Mouse (Mus musculus): ENCODE results near the gene Pmf1.

Pmf1 gene

DNA sequence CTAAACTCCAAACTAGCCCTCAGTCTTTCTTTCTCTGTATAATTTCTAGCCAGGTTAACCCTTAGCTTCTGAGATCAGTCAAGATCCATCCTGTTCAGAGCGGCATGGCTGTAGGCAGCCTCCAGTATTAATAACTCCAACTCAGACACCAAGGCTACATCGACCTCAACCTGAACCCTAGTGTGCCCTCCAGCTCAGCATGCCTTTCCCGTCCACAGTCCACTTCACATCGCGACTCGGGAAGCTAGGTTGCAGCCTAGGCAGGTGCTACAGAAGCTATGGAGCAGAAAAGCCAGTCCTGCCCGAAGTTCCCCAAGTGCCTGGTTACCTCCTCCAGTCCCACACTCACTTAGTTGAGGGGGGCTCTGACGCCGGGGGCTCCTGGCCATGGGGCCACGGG, 27.3 kb upstream of the Pmf1 start:
- DNase-seq (ENCODE audit: low read depth), result no peak

DNA sequence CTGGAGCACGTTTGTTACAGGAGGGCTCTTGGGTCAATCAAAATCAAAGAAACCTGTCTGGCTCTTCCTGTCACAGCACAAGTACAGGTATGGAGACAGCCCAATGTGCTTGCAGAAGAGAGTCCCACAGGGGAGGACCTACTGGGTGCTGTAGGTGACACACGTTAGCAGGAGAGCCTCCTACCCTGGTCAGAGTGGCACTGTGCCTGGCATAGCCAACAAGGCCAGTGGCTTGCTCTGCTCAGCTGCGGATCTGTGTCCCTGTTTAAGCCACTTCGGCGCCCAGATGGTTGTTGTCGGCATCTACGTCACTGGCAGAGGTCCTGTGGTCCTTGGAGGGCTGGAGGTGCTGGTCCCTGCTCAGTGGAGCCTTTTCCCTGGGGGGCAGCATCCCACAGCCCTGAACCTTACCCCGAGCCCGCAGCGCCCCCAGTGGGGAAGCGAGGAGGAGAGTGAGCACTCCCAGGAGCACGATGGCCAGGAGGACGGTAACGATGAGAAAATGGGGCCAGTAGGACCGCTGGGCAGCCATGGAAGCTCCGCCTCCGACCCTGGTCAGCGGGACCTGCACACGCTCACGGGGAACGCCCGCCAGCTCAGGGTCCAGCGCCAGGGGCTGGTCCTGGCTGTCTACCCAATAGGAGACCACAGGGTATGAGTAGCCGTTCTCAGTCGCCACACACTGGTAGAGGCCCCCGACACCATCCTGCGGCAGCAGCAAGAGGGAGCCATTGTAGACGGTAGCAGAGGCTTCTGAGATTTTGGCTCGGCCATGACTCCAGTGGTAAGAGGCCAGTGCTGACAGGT, 26.5 kb upstream of the Pmf1 start:
- peak; percentile 57 for DNase-seq (ENCODE audit: low read depth)

DNA sequence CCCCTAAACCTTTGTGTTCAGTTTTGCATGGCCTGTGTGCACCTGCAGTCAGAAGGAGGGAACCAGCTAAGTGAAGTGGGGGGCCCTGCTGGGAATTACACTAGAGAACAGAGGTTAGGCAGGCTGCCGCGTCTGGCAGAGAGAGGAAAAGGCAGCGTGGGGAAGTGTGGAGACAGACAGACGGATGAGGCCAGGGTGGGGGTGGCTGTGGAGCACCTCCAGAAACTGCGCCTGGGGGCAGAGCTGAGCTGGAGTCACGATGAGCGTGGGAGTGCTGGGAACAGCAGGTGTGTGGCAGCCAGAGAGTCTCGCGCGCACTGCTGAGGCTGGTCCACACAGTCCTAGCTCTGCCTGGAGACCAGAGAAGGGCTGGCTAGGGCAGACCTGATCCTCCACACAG, 25.4 kb upstream of the Pmf1 start:
- no peak for DNase-seq (ENCODE audit: low read depth)

DNA sequence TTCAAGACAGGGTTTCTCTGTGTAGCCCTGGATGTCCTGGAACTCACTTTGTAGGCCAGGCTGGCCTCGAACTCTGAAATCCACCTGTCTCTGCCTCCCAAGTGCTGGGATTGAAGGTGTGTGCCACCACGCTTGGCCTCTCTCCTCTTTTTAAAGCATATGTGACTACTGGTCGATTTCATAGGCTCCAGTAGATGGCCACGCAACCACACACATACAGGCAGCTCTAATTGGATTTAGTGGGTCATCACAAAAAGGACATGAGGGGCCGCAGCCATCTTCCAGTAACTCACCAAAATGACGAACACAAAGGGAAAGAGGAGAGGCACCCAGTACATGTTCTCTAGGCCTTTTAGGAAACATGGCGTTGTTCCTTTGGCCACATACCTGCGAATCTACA, 18.5 kb upstream of the Pmf1 start:
- DNase-seq (ENCODE audit: low read depth), result peak; percentile 35

DNA sequence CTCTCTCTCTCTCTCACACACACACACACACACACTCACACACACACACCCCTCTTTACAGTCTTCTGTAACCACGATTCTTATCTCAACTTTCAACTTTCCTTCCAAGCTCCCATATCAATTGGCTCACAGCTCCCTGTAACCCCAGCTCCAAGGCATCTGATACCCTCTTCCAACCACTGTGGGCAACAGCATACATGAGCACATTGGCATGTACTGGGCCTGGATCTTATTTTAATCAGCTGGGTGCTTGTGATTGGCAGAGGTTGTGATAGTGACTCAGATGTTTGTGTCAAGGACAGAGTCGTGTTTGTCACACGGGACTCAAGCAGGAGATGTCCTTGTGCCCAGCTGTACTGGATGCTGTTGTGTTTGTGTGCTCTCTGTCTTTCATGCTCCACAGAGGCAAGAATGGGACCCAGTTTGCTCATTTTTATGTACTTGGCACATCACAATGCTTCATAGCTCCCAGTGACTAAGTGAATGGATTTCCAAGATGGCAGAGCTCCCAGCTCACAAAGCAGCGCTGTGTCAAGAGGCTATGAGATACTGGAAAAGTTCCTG, 17.3 kb upstream of the Pmf1 start:
- DNase-seq (ENCODE audit: low read depth), result peak; percentile 34

DNA sequence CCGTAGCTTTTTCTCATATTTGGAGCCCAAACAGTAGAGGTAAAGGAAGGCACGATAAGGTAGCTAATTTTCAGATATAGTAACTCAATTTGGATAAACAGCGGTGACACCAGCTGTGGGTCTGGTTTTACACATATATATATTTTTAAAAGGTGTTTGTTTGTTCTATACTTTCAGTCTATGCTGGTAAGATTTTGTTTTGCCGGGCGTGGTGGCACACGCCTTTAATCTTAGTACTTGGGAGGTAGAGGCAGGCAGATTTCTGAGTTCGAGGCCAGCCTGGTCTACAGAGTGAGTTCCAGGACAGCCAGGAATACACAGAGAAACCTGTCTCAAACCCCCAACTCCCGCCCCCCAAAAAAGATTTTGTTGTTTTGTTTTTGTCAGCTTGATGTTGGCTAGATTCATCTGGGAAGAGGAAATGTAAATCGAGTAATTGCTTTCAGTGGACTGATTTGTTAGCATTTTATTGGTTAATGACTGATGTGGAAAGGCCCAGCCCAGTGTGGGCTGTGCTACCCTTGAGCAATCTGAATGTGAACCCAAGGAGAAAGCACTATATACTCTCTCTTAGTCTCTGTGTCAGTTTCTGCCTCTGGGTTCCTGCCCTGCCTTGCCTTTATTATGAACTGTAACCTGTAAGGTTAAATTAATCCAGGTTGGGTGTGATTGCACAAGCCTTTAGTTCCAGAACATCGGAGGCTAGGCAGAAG, 15.7 kb upstream of the Pmf1 start:
- DNase-seq (ENCODE audit: low read depth), result no peak

DNA sequence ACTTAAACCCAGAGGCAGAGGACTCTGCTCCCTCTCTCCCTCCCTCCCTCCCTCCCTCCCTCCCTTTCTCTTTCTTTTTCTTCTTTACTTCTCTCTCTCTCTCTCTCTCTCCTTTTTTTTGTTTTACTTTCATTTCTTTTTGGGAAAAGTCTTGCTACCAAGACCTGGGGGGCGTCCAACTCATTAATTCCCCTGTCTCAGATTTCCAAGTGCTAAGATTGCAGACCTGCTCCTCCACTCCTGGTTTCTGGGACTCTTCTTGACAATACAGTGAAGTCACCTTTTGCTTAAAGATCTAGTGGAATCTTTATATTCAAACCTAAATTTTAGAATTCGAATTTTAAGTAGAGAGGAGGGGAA, 15.2 kb upstream of the Pmf1 start:
- no peak for DNase-seq (ENCODE audit: low read depth)

DNA sequence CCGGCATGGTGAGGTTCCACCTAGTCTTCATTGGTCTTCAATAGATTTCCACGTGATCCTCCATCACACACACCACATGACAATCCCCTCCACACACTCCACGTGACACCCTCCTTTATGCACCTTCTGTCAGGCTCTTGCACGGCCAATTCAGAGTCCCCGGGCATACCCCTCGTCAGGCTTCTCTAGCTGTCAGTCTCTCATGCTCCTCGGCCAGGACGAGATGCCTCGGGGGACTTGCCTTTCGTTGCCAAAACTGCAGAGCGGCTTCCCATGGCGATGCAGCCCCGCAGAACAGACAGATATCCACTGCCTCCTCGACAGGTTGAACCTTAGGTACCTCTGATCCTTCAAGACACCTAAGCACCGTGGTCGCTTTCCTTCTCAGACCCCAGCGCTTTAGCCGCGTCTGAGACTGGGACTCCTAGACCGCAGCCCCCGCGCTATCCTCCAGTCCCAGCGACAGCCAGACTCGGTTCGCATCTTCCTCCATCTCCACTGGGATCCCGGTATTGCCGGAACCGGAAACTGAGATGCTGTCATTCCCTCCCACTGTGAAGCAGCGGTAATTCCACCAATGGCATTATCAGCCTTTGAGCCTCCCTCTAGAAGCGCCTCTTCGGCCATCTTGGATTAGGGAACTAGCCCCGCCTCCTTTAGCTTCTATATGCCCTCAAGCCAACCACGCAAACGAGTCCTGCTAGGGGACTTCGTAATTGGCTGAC, 14.6 kb upstream of the Pmf1 start, which contains the start of gene Slc25a44:
Gene Slc25a44, minus strand, starts transcription at position 535 of the 725 bp plus-strand sequence.
- peak; percentile 98 for DNase-seq (ENCODE audit: low read depth)

DNA sequence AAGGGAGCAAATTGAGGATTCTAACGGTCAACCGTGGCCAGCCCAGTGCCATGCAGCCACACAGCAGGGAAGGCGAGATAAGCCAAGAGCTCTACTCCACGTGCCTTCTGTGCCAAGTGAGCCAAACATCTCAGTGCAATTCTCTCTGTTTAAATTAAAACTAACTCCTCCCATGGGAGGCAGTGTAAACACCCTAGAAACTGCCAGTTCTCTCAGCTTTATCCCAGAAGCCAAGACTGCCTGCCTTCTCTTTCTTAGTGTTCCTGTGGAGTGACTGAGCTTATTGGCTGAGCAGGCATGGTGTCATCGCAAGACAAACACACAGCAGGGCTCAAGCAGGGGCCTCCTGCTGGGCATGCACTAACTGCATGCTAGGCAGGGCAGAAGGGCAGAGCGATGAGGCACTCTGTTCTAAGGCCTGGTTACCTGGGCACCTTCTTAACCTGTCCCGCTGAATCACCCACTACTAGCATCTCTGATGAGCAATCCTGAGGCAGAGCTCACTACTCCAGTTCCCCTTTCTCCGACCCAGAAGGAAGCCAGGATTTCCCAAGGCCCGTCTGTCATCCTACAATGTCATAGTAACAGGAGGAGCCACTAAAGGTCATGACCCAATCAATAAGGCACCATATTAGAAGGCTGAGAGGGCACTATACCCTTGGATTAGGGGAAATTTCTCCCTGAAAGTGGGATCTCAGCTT, 12.0 kb upstream of the Pmf1 start:
- DNase-seq (ENCODE audit: low read depth), result peak; percentile 65

DNA sequence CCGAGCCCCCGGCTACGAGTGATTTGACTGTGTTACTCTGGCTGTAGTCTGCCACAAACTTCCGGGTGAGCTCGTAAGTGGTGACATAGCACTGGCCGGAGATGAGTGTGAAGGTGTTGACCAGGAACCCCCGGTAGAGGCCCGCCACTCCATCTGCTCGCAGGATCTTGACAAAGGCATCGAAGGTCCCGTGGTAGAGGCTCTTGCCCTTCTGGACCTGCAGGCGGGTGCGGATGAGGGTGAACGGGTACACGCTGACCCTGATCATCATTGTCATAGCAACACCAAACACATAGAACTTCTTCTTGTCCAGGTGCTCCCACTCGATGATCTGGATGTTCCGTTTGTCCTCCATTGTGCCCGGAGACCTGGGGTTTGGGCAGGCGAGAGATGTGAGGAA, 10.6 kb upstream of the Pmf1 start:
- DNase-seq (ENCODE audit: low read depth), result no peak

DNA sequence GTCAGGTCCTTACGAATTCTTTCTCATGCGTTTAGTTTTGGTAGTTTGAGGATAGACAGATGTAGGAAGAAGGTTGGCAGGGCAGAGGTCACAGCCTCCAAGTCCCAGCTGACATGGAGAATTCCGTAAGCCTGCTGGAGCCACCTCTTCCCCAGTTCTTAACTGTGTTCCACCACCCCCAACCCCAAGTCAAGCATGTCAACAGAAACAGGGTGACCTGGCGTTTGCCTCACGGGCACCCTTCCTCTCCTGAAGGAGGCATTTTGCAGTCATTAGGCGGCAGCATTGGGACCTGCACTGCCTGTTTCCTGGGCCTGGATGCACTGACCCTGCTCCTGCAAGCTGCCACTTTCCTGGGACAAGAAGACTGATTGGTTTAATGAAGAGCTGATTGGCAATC, 7.9 kb upstream of the Pmf1 start:
- no peak for DNase-seq (ENCODE audit: low read depth)

DNA sequence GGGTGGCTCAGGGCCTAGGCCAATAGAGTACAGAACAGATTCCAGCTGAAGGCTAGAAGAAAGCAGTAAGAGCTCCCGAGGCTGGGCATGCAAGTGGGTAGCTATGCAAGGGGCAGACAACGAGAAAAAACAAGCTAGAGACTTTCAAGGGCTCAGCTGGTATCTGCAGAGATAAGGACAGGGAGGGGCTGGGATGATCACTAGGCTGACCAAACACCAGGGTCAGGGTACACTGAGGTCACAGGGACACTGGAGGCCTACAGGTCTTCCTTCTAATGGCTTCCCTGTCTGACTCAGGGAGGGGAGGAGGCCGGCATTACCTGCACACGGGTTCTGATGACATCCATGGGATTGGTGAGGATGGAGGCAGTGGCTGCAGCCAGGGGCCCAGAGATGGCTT, 5.5 kb upstream of the Pmf1 start:
- no peak for DNase-seq (ENCODE audit: low read depth)

DNA sequence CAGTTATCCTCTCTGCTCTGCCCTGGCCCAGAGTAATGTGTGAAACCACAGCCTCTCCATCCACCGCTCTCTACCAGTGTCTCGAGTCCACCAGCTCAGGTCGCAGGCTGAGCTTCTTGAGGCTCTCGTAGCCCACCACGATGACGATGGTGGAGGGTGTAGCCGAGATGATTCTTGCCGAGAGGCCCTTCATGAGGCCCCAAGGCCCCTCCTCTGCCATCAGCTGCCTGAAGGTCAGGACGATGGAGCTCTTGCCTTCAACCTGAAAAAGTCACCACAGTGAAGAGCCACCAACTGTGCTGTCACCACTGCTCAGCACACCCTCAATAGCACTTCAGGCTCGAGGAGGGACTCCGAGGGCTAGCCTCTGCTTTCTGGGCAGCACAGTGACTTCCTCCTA, 2.5 kb upstream of the Pmf1 start:
- DNase-seq (ENCODE audit: low read depth), result no peak

DNA sequence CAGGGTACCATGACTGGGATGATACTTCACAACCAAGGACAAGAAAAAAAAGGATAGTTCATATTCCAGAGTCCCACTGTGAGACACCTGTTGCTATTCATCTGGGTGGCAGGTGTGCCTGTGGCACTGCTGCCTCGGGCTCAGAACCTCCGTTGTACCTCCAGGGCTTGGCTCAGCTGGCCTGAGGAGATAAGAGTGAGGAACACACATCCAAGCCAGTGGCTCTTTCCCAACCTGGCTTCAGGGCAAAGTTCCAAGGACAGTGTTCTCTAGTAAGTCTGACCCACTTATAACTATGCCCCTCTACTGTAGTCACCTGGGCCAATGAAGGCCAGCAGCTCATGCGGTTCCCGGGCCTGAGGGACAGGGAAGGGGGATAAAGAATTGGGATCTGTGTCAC, 1.6 kb upstream of the Pmf1 start:
- no peak for DNase-seq (ENCODE audit: low read depth)

DNA sequence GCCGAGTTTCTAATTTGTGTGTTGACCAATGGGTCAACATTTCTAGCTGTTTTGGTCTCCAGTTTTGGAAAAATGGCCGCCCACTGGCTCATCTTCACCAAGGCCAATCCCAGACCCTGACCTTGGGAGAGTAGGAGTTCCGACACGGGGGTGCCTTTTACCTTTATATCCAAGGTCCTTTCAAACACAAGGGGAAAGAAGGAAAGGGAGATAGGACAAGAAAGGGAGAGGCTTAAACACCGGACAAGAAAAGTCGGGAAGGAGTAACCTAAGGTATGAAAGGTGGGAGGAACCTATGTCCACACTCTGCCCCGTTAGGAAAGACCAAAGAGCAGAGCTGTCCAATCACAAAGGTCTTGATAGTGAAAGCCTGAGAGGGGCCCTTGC, 507 bp upstream of the Pmf1 start:
- DNase-seq (ENCODE audit: low read depth), result no peak

DNA sequence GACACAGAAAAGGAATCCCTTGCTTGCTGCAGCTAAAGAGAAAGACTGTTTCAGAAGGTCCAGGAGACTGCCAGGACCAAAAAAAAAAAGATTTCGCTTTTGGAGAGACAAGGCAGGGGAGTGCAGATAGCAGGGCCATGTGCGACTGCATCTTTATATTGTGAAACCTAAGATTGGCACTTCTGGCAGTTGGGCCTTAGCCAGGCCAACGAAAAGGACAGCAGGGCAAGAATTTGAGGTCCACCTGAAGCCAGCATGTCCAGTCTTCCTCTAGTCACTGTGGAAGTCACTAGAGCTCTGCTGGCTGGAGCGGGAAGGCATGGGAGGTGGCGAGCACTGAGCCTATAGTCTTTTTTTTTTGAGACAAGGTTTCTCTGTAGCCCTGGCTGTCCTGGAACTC, 1.2 kb downstream of the Pmf1 start:
- peak; percentile 17 for DNase-seq (ENCODE audit: low read depth)

DNA sequence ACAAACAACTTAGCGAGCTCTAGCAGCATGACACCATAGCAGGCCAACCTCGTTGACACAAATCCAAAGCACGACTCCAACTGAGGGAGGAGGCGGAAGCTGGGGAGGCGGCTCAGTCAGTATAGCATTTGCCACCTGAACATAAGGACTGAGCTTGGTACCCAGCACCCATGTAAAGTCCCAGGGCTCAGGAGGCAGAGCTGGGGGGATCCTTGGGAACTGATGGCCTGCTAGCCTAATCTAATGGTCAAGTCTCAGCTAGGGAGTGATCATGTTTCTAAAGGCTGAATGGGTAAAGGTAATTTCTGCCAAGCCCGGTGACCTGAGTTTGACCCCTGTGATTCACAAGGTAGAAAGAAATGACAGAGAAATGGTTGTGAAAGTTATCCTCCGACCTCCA, 2.6 kb downstream of the Pmf1 start:
- DNase-seq (ENCODE audit: low read depth), result peak; percentile 35

DNA sequence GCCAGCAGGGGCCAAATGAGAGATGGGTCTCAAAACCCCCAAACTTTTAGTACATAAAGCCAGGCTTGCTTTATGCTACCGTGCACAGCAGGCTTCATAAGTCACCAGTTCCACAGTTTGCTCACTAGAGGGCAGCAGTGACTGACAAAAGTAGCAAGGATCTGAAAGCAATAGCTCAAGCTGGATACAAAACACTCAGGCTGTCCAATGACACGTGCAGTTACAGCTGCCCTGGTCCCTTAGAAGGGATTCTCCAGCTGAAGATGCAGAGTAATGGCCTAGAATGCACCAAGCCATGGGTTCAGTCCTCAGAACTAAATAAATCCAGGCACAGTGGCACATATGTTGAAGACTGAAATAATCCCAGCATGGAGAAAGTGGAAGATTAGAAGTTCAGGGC, 3.0 kb downstream of the Pmf1 start:
- DNase-seq (ENCODE audit: low read depth), result peak; percentile 92

DNA sequence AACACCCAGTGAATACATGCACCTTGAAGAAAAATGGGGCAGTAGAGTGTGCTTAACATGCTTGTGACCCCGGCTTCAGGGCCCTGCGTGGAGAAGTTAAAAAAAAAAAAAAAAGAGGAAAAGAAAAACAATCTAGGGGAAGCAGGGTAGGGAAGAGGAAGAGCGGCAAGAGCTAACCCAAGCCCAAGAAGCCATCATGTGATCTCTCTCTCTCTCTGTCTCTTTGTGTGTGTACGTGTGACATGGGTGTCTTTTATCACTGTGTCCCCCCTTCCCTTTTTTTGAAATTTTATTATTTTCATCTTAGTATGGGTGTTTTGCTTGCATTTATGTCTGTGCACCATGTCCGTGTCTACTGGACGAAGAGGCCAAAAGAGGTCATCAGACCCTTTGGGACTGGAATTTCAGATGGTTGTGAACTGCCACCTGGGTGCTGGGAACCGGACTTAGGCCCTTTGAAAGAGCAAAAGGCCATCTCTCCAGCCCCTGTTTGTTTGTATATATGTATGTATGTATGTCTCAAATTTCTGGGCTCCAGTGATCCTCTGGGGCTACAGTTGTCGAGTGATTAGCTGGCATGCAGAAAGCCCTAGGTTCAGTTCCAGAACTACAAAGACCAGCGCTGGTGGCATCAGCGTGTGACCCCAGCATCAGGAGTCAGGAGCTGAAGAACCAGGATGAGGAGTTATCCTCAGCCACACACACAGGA, 6.5 kb downstream of the Pmf1 start:
- no peak for DNase-seq (ENCODE audit: low read depth)

DNA sequence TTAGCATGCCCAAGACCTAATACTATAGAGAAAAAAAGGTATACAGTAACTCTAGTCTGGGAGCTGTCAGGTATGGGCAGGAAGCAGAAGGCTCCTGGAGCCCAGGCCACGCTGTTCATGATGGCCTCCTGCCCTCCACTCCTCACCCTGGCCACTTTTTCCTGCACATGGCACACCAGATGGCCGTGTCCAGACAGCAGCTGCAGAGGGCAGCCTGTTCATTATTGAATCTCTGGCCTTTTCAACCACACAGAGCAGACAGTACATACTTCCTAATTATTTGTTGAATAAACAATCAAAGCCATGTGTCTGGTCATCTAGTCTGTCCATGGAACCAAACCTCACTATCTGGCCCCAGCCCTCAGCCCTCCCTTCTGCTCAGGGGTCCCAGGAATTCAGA, 11.5 kb downstream of the Pmf1 start:
- DNase-seq (ENCODE audit: low read depth), result no peak

DNA sequence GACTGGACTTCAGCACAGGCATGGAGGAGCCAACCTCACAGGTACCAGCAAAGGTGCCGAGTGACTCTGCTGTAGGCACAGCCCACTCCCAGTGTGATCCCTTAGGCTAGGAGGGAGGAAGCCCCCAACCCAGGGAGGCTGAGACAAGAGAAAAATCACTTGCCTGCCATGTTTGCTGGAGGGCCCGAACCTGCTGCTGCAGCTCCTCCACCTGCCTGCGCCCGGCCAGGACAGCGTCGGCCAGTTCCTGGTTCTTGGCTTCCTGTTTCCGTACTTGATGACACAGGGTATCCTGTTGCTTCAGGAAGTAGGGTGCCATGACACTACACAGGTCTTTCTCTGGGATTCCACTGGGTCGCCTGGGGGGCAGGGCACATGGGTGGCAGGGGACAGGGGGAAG, 14.4 kb downstream of the Pmf1 start:
- DNase-seq (ENCODE audit: low read depth), result no peak

DNA sequence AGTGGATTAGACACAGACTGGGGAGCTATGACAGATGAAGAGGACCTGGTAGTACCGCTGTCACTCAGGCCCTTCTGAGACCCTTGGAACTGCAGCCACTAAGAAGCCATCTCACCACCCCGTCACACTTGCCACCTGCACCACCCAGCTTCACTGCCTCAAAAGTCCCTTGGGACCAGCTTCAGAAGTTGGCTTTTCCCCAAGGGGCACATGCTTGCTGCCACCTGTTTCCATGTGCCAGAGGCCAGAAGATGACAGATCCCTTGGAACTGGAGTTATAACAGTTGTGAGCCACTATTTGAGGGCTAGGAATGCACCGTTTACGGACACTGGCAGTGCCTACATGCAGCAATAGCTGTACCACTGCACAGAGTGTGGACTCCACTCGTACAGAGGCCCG, 14.8 kb downstream of the Pmf1 start:
- DNase-seq (ENCODE audit: low read depth), result no peak

All from NIH3T3 (cell line).